Mouse (Mus musculus): Measurements from ENCODE around the gene Gng8. TPM values are rescaled to one million over a fixed set of nuclear protein-coding genes. Genes with fewer than 3 reads are reported as not detected.
A peak's percentile ranks its signal among the peaks of the same experiment; 100 is the strongest.

Gng8 gene
- polyA plus RNA-seq, 1 experiment from 2014 or later: 5.4 TPM

- H3K27ac ChIP-seq (replicated peaks): peak overlapping the region; percentile 30
- H3K9me3 ChIP-seq (replicated peaks): no peaks in the 10 kb centered on the region
- 17% methylated on average over 5 of the region's 5 CpGs for WGBS
- H3K4me1 ChIP-seq: peaks cover 18% of the 10 kb centered on the region
- peaks cover 8% of the 10 kb centered on the region for H3K27me3 ChIP-seq (ENCODE audit: low read depth, poor library complexity, severe bottlenecking)
- H3K4me3 ChIP-seq: no peak overlapping the region; the same call in 1 of the 2 replicates
- no peak for DNase-seq (ENCODE audit: low spot score)
- H3K36me3 ChIP-seq: no peaks in the 10 kb centered on the region
Observed at GRCm38 (mm10) chr7:16900526-16900925, 8.9 kb downstream of the Gng8 start.

GRCm38 (mm10) chr7:16903439-16903955 is 11.9 kb downstream of the Gng8 start:
- 74% methylated on average over 2 of the region's 2 CpGs for WGBS
- H3K27ac ChIP-seq (replicated peaks): no peak overlapping the region
- no peak overlapping the region for H3K4me3 ChIP-seq
- H3K4me1 ChIP-seq: peaks cover 35% of the 10 kb centered on the region
- DNase-seq (ENCODE audit: low spot score): no peak
- H3K27me3 ChIP-seq (ENCODE audit: low read depth, poor library complexity, severe bottlenecking): peaks cover 8% of the 10 kb centered on the region
- no peaks in the 10 kb centered on the region for H3K36me3 ChIP-seq
- no peaks in the 10 kb centered on the region for H3K9me3 ChIP-seq (replicated peaks)

GRCm38 (mm10) chr7:16904120-16904675 is 12.6 kb downstream of the Gng8 start:
- Histone ChIP-seq H3K9me3 (replicated peaks) (no peaks in the 10 kb centered on the region), H3K27ac (replicated peaks) (no peak overlapping the region), H3K36me3 (no peaks in the 10 kb centered on the region), H3K4me3 (no peak overlapping the region), H3K4me1 (peaks cover 39% of the 10 kb centered on the region), H3K27me3 (ENCODE audit: low read depth, poor library complexity, severe bottlenecking) (peaks cover 8% of the 10 kb centered on the region)
- no peak for DNase-seq (ENCODE audit: low spot score)
- 70% methylated on average over 9 of the region's 10 CpGs for WGBS

GRCm38 (mm10) chr7:16905491-16906021 is 14.0 kb downstream of the Gng8 start:
- Histone ChIP-seq H3K4me3 (no peak overlapping the region), H3K4me1 (peaks cover 30% of the 10 kb centered on the region), H3K36me3 (no peaks in the 10 kb centered on the region), H3K27me3 (ENCODE audit: low read depth, poor library complexity, severe bottlenecking) (no peaks in the 10 kb centered on the region; the same call in none of the 2 replicates), H3K27ac (replicated peaks) (peak overlapping the region; percentile 19; the same call in 1 of the 2 replicates), H3K9me3 (replicated peaks) (no peaks in the 10 kb centered on the region)
- WGBS: 53% methylated on average over 9 of the region's 9 CpGs
- DNase-seq (ENCODE audit: low spot score): no peak

GRCm38 (mm10) chr7:16906281-16906680 is 14.7 kb downstream of the Gng8 start, which contains the start of gene Ptgir:
Gene Ptgir (plus strand): TSS chr7:16906490.
- Histone ChIP-seq H3K27ac (replicated peaks) (peak within 1 kb of the TSS; percentile 19; the same call in 1 of the 2 replicates), H3K4me1 (peaks cover 26% of the 10 kb centered on the region), H3K4me3 (0 out of 2 replicates have a peak within 1 kb of the TSS, but pooled peaks have one; percentile 7), H3K9me3 (replicated peaks) (no peaks in the 10 kb centered on the region), H3K27me3 (ENCODE audit: low read depth, poor library complexity, severe bottlenecking) (no peaks in the 10 kb centered on the region; the same call in 1 of the 2 replicates), H3K36me3 (no peaks in the 10 kb centered on the region)
- WGBS: 18% methylated on average over 6 of the region's 6 CpGs
- DNase-seq (ENCODE audit: low spot score): no peak

- no peak overlapping the region for H3K4me3 ChIP-seq
- H3K9me3 ChIP-seq (replicated peaks): no peaks in the 10 kb centered on the region
- H3K27me3 ChIP-seq (ENCODE audit: low read depth, poor library complexity, severe bottlenecking): no peaks in the 10 kb centered on the region; the same call in 1 of the 2 replicates
- no peaks in the 10 kb centered on the region for H3K36me3 ChIP-seq
- 0 out of 2 replicates have a peak overlapping the region, but pooled peaks have one; percentile 19 for H3K27ac ChIP-seq (replicated peaks)
- peaks cover 26% of the 10 kb centered on the region for H3K4me1 ChIP-seq
- DNase-seq (ENCODE audit: low spot score): no peak
- 92% methylated on average over 41 of the region's 41 CpGs for WGBS
Observed at GRCm38 (mm10) chr7:16906889-16907559, 15.4 kb downstream of the Gng8 start.

GRCm38 (mm10) chr7:16907842-16908241 is 16.3 kb downstream of the Gng8 start:
- Histone ChIP-seq H3K4me1 (peaks cover 26% of the 10 kb centered on the region), H3K27ac (replicated peaks) (0 out of 2 replicates have a peak overlapping the region, but pooled peaks have one; percentile 19), H3K4me3 (no peak overlapping the region), H3K36me3 (no peaks in the 10 kb centered on the region), H3K9me3 (replicated peaks) (no peaks in the 10 kb centered on the region), H3K27me3 (ENCODE audit: low read depth, poor library complexity, severe bottlenecking) (no peaks in the 10 kb centered on the region; the same call in 1 of the 2 replicates)
- 83% methylated on average over 7 of the region's 7 CpGs for WGBS
- DNase-seq (ENCODE audit: low spot score): no peak

- WGBS: 60% methylated on average over 11 of the region's 11 CpGs
- peaks cover 26% of the 10 kb centered on the region for H3K4me1 ChIP-seq
Observed at GRCm38 (mm10) chr7:16908367-16908766, 16.8 kb downstream of the Gng8 start.

GRCm38 (mm10) chr7:16908859-16909258 is 17.3 kb downstream of the Gng8 start:
- Histone ChIP-seq H3K4me3 (no peak overlapping the region), H3K27me3 (ENCODE audit: low read depth, poor library complexity, severe bottlenecking) (no peaks in the 10 kb centered on the region), H3K9me3 (replicated peaks) (no peaks in the 10 kb centered on the region), H3K36me3 (peaks cover under 1% of the 10 kb centered on the region; the same call in 1 of the 2 replicates), H3K27ac (replicated peaks) (0 out of 2 replicates have a peak overlapping the region, but pooled peaks have one; percentile 19), H3K4me1 (peaks cover 26% of the 10 kb centered on the region)
- 68% methylated on average over 11 of the region's 11 CpGs for WGBS
- no peak for DNase-seq (ENCODE audit: low spot score)

More at GRCm38 (mm10) chr7:16908367-16908766, 16.8 kb downstream of the Gng8 start:
- Histone ChIP-seq H3K27ac (replicated peaks) (0 out of 2 replicates have a peak overlapping the region, but pooled peaks have one; percentile 19), H3K4me3 (no peak overlapping the region), H3K27me3 (ENCODE audit: low read depth, poor library complexity, severe bottlenecking) (no peaks in the 10 kb centered on the region; the same call in 1 of the 2 replicates), H3K36me3 (no peaks in the 10 kb centered on the region), H3K9me3 (replicated peaks) (no peaks in the 10 kb centered on the region)
- no peak for DNase-seq (ENCODE audit: low spot score)

GRCm38 (mm10) chr7:16909909-16910308 is 18.3 kb downstream of the Gng8 start:
- Histone ChIP-seq H3K4me3 (no peak overlapping the region), H3K36me3 (peaks cover 11% of the 10 kb centered on the region)
- 64% methylated on average over 10 of the region's 10 CpGs for WGBS

GRCm38 (mm10) chr7:16911904-16912303 is 20.3 kb downstream of the Gng8 start:
- Histone ChIP-seq H3K9me3 (replicated peaks) (no peaks in the 10 kb centered on the region), H3K27me3 (ENCODE audit: low read depth, poor library complexity, severe bottlenecking) (no peaks in the 10 kb centered on the region), H3K27ac (replicated peaks) (no peak overlapping the region), H3K36me3 (peaks cover 30% of the 10 kb centered on the region), H3K4me1 (peaks cover 8% of the 10 kb centered on the region), H3K4me3 (no peak overlapping the region)
- WGBS: 97% methylated on average over 3 of the region's 3 CpGs
- DNase-seq (ENCODE audit: low spot score): no peak

More at GRCm38 (mm10) chr7:16909909-16910308, 18.3 kb downstream of the Gng8 start:
- H3K27ac ChIP-seq (replicated peaks): no peak overlapping the region
- H3K9me3 ChIP-seq (replicated peaks): no peaks in the 10 kb centered on the region
- peaks cover 26% of the 10 kb centered on the region for H3K4me1 ChIP-seq
- H3K27me3 ChIP-seq (ENCODE audit: low read depth, poor library complexity, severe bottlenecking): no peaks in the 10 kb centered on the region
- no peak for DNase-seq (ENCODE audit: low spot score)

GRCm38 (mm10) chr7:16912360-16912759 is 20.8 kb downstream of the Gng8 start:
- no peak overlapping the region for H3K27ac ChIP-seq (replicated peaks)
- no peaks in the 10 kb centered on the region for H3K27me3 ChIP-seq (ENCODE audit: low read depth, poor library complexity, severe bottlenecking)
- no peak for DNase-seq (ENCODE audit: low spot score)
- no peak overlapping the region for H3K4me3 ChIP-seq
- H3K4me1 ChIP-seq: peaks cover 8% of the 10 kb centered on the region
- 86% methylated on average over 6 of the region's 6 CpGs for whole genome bisulfite sequencing
- no peaks in the 10 kb centered on the region for H3K9me3 ChIP-seq (replicated peaks)
- peaks cover 35% of the 10 kb centered on the region for H3K36me3 ChIP-seq
